Mouse (Mus musculus) inflammation-experienced regulatory T-cells (primary cell): ENCODE measurements around the gene Oaf. TPM values are rescaled to one million over a fixed set of nuclear protein-coding genes. Genes with fewer than 3 reads are reported as not detected.

Experiments used
- polyA plus RNA-seq, 2 experiments: library from polyadenylated mRNA; unstranded; fragments of 100-300 nt; shearing (Covaris generic); gene quantifications; one replicate each; pipeline ENCODE4 v1.2.1; 2017

Gene Oaf
- 1 to 10 TPM in 1 of 2 experiments, not detected in 1; 1.6 TPM for polyA plus RNA-seq

DNA sequence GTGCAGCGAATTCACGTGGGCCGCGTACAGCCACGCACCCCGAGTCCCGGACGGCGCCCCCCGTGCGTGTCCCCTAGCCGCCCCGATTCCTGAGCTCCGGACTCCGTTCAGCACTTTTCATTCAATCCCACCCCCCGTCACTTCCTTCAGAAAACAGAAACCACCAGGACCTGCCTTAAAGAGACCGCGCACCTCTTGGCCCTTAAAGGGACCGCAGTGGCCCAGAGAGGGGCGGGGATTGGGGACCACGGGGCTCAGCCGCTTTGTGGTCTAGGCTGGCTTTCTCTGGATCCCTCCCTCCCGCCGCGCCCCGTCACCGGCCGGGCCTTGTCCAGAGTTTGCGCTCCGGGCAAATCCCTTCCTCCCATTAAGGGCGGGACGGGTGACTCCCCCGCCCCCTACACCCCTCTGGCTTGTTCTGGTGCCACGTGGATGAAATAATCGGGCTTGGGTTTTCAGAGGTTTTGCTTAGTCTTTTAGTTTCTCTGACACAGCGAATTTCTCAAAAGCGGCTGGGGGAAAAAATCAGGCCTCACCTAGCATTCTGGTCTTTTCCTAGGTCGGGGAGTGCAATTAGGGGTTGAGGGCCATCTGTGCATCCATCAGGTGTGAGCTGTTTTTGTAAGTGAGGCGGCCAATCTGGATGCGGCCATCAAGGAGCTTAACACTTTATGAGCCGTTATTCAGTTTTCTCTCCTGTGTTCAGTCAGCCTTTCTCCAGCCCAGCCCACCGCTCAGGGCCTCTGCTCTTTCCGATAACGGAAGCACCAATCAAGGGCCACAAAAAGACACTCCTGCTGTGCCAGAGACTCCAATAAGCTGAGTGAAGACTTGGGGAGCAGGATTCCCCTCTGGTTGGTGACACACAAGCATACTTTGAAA is at the start of gene Oaf:
TSS of gene Oaf (minus strand) at position 200 of the 882 bp plus-strand sequence.

DNA sequence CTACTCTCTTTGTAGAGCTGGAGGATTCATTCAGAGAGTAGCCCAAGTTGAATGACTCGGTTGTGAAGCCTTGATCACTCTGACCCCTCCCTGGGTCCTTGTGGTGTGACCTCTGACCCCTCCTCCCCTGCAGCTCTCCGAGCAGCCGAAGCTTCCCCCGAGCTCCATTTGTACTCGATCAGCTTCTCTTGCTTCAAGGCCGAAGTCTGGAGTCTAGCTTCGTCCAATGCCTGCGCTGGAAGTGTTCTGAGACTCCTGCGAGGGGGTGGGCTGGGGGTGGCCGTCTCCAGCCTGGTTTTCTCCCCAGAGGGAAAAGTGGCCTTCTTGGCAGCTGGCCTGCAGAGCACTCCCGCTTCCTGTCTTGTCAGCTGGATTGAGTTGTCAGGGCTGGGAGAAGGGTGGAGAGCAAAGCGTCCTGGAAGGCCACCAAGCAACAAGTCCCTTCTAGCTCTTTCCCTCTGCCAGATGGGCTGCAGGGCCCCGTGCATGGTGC is 29.5 kb downstream of the Oaf start, which contains the start of gene Pou2f3:
TSS of gene Pou2f3 (minus strand) at position 180 of the 493 bp plus-strand sequence.

Other genes starting within 250 kb of the Oaf start
- 10 to 100 TPM; 13.9 to 20.9 TPM for gene Arhgef12, start 132.7 kb downstream of the Oaf start, polyA plus RNA-seq
- 1 to 10 TPM; 1.4 to 6.4 TPM for gene Tmem136, start 123.3 kb downstream of the Oaf start, polyA plus RNA-seq
- under 1 TPM in 1 of 2 experiments, not detected in 1; 0.53 TPM for gene Pou2f3, start 29.5 kb downstream of the Oaf start, polyA plus RNA-seq
- gene Trim29, start 70.9 kb upstream of the Oaf start, polyA plus RNA-seq: under 1 TPM in 1 of 2 experiments, not detected in 1; 0.31 TPM